Mouse (Mus musculus): ENCODE data around the gene Sfta2. TPM values are rescaled to one million over a fixed set of nuclear protein-coding genes. Genes with fewer than 3 reads are reported as not detected.

The Sfta2 gene
- total and polyA plus RNA-seq, 2 experiments from 2014 or later = not detected

DNA sequence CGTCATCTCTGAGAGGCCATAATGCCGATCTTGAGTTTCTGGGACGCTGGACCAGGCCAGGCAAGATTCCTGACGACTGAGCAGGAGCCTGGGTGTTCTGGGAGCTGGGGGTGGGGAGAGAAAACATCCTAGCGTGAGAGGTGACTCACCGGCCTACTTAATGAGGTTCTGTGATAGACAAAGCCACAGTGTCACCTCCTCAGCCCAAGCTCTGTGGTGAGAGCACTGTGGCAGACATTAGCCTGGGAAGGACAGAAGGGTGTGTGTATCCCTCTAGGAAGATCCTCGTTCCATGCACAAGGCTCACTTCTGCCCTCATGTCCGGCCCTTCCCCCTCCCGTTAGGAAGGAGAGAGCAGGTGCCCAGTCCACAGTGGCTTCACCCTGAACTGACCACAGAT, 44.0 kb upstream of the Sfta2 start:
- Histone ChIP-seq H3K4me3 (ENCODE audit: low read depth, low read length) (no peak overlapping the region), H3K4me1 (ENCODE audit: insufficient read depth, low read length) (no peaks in the 10 kb centered on the region), H3K4me2 (ENCODE audit: low read depth, low read length, poor library complexity, severe bottlenecking) (no peak overlapping the region), H3K9ac (replicated peaks; ENCODE audit: low read length, poor library complexity, severe bottlenecking) (no peak overlapping the region), H3K9me3 (ENCODE audit: low read length) (no peaks in the 10 kb centered on the region), H3K36me3 (ENCODE audit: insufficient read depth, low read length) (no peaks in the 10 kb centered on the region), H3K27ac (ENCODE audit: low read depth, low read length) (no peak overlapping the region), H3K27me3 (ENCODE audit: insufficient read depth, low read length) (no peaks in the 10 kb centered on the region)
- 84% methylated on average over 9 of the region's 9 CpGs for WGBS
- no peak for ATAC-seq (ENCODE audit: low FRiP score)
- no peak for DNase-seq (ENCODE audit: low spot score)
- no peak for TF ChIP-seq CTCF (IDR thresholded peaks at IDR 0.05)

DNA sequence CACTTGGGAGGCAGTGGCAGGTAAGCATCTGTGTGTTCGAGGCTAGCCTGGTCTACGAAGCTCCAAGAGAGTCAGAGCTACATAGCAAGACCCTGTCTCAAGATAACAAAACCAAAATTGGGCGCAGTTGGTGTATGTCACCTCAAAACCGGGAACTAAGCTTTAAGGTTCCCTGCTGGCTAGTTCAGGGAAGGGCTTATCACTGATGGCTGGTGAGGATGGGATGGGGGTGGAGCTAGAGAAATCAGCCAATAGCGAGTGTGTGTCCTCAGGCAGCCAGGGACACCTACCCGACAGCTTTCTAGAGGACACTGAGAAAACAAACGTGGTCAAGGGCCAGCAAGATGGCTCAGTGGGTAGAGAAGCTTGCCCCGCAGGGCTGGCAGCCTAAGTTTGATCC, 43.1 kb upstream of the Sfta2 start:
- TF ChIP-seq CTCF (IDR thresholded peaks at IDR 0.05) = no peak
- Histone ChIP-seq H3K36me3 (ENCODE audit: insufficient read depth, low read length) (no peaks in the 10 kb centered on the region), H3K4me3 (ENCODE audit: low read depth, low read length) (no peak overlapping the region), H3K4me2 (ENCODE audit: low read depth, low read length, poor library complexity, severe bottlenecking) (no peak overlapping the region), H3K4me1 (ENCODE audit: insufficient read depth, low read length) (no peaks in the 10 kb centered on the region), H3K9me3 (ENCODE audit: low read length) (no peaks in the 10 kb centered on the region), H3K27ac (ENCODE audit: low read depth, low read length) (no peak overlapping the region), H3K9ac (replicated peaks; ENCODE audit: low read length, poor library complexity, severe bottlenecking) (no peak overlapping the region), H3K27me3 (ENCODE audit: insufficient read depth, low read length) (no peaks in the 10 kb centered on the region)
- ATAC-seq (ENCODE audit: low FRiP score) (no peak), DNase-seq (ENCODE audit: low spot score) (no peak)
- WGBS = 66% methylated on average over 8 of the region's 8 CpGs

DNA sequence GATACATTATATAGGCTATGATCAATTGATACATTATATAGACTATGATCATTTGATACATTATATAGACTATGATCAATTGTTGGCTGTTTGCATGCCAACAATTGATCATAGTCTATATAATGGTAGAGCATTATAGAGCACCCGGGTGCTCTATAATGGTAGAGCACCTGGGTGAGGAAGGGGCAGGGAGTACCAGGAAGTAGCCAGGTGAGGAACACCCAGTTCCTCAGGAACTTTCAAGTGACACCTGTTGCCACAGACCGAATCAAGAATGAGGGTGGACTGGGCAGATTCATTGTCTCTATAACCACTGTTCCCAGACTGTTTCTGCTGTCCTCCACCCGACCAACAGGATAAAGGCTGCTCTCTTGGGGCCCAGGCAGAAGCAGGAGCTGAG, 34.2 kb upstream of the Sfta2 start, which contains the start of gene 2300002M23Rik:
TSS of gene 2300002M23Rik (plus strand) at position 301 of the 400 bp plus-strand sequence.
- Histone ChIP-seq H3K4me2 (ENCODE audit: low read depth, low read length, poor library complexity, severe bottlenecking) (no peak within 1 kb of the TSS), H3K36me3 (ENCODE audit: insufficient read depth, low read length) (no peaks in the 10 kb centered on the region), H3K27me3 (ENCODE audit: insufficient read depth, low read length) (peaks cover 7% of the 10 kb centered on the region; the same call in 1 of the 2 replicates), H3K4me1 (ENCODE audit: insufficient read depth, low read length) (peaks cover 3% of the 10 kb centered on the region; the same call in 1 of the 2 replicates), H3K9ac (replicated peaks; ENCODE audit: low read length, poor library complexity, severe bottlenecking) (no peak within 1 kb of the TSS), H3K27ac (ENCODE audit: low read depth, low read length) (no peak within 1 kb of the TSS), H3K4me3 (ENCODE audit: low read depth, low read length) (no peak within 1 kb of the TSS), H3K9me3 (ENCODE audit: low read length) (no peaks in the 10 kb centered on the region)
- no peak for TF ChIP-seq CTCF (IDR thresholded peaks at IDR 0.05)
- no peak for ATAC-seq (ENCODE audit: low FRiP score)
- DNase-seq (ENCODE audit: low spot score) = no peak
- 53% methylated on average over 3 of the region's 3 CpGs for WGBS

DNA sequence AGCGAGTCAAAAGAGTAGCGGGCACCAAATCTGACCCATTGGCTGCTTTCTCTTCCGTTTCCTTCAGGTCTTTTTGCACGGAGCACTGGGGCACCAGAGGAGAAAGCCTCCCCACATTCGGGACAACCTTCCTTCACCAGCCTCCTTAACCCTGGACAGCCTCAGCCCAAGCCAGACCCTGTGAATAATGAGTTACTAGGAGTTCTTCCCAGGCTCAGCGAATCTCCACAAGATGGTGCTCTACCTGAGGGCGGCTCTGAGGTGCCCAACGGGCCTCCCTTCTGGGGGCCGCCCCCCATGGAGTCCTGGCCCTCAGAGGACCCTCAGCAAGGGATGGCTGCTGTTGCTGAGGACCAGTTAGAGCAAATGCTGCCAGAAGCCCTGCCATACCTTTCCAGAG, 33.6 kb upstream of the Sfta2 start:
- no peak overlapping the region for H3K4me2 ChIP-seq (ENCODE audit: low read depth, low read length, poor library complexity, severe bottlenecking)
- peaks cover 3% of the 10 kb centered on the region; the same call in 1 of the 2 replicates for H3K4me1 ChIP-seq (ENCODE audit: insufficient read depth, low read length)
- peaks cover 7% of the 10 kb centered on the region; the same call in 1 of the 2 replicates for H3K27me3 ChIP-seq (ENCODE audit: insufficient read depth, low read length)
- TF ChIP-seq CTCF (IDR thresholded peaks at IDR 0.05) = peak; percentile 13; the same call in 1 of the 2 replicates
- ATAC-seq (ENCODE audit: low FRiP score) (no peak), DNase-seq (ENCODE audit: low spot score) (no peak)
- H3K9me3 ChIP-seq (ENCODE audit: low read length) = no peaks in the 10 kb centered on the region
- 27% methylated on average over 9 of the region's 9 CpGs for whole genome bisulfite sequencing
- H3K4me3 ChIP-seq (ENCODE audit: low read depth, low read length) = no peak overlapping the region
- no peak overlapping the region for H3K9ac ChIP-seq (replicated peaks; ENCODE audit: low read length, poor library complexity, severe bottlenecking)
- H3K27ac ChIP-seq (ENCODE audit: low read depth, low read length) = no peak overlapping the region
- H3K36me3 ChIP-seq (ENCODE audit: insufficient read depth, low read length) = no peaks in the 10 kb centered on the region

DNA sequence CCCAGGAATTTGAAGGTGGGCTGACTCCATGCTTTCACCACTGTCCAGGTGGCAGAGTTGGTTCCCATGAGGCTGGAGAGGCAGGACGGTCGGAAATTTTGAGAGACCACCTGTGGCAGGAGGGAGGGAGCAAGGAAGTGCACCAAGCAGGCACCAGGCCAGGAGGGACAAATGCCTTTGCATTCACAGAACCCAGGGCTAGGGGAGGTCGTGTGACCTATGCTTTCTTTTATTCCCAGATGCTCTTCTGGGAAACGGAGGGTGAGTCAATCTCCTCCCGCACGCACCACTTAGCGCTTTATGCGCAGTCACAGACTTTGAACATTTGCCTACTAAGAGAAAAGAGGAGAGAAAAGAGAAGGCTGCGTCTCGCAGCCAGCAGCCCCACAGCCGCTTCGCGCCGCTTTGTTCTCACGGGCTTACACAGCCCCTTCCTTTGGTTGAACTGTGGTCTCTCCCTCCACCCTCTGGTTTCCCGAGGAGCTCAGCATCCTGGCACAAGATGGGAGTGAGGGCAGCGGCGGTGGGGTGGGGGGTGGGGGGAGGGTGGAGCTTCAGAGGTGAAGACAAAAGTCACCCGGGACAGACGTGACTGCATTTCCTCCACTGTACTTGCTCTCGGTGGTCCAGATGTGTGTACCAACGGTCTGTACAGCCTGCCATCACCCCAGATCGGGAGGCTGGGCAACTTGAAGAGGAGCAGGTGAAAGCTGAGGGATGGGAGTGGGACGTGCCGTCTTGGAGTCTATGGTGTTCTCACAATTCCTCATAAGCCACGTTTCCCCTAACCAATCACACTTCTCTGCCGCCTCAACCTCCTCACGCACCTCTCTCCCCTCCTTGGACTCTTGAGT, 32.0 kb upstream of the Sfta2 start:
- WGBS = 3% methylated on average over 28 of the region's 28 CpGs
- Histone ChIP-seq H3K27ac (ENCODE audit: low read depth, low read length) (no peak overlapping the region), H3K9ac (replicated peaks; ENCODE audit: low read length, poor library complexity, severe bottlenecking) (peak overlapping the region; percentile 44), H3K9me3 (ENCODE audit: low read length) (no peaks in the 10 kb centered on the region), H3K4me1 (ENCODE audit: insufficient read depth, low read length) (peaks cover 3% of the 10 kb centered on the region; the same call in 1 of the 2 replicates), H3K36me3 (ENCODE audit: insufficient read depth, low read length) (no peaks in the 10 kb centered on the region), H3K4me3 (ENCODE audit: low read depth, low read length) (peak overlapping the region; percentile 30; the same call in 1 of the 2 replicates), H3K27me3 (ENCODE audit: insufficient read depth, low read length) (peaks cover 7% of the 10 kb centered on the region; the same call in 1 of the 2 replicates), H3K4me2 (ENCODE audit: low read depth, low read length, poor library complexity, severe bottlenecking) (peak overlapping the region; percentile 61)
- no peak for TF ChIP-seq CTCF (IDR thresholded peaks at IDR 0.05)
- peak; percentile 27 for DNase-seq (ENCODE audit: low spot score)
- ATAC-seq (ENCODE audit: low FRiP score) = 0 out of 2 replicates have a peak, but pooled peaks have one; percentile 27

DNA sequence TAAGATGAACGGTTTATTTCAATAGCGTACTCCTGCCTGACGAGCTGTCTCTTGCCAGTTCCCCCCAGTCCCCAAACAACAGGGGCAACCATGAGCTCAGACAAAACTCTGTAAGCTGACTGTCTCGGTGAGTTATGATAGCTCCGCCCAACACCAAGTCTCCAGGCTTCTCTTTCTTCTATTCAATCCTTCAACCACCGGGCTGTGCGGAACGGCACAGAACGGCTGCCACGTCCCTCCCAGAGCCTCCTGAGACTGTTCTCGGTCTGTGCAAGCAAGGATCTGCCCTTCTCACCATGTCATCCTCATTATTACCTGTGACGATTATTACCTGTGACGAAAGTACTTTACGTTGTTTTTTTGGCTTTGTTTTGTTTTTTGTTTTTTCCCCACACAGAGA, 30.5 kb upstream of the Sfta2 start:
- TF ChIP-seq CTCF (IDR thresholded peaks at IDR 0.05) = no peak
- DNase-seq (ENCODE audit: low spot score) (no peak), ATAC-seq (ENCODE audit: low FRiP score) (no peak)
- H3K27me3 ChIP-seq (ENCODE audit: insufficient read depth, low read length) = peaks cover 7% of the 10 kb centered on the region; the same call in 1 of the 2 replicates
- H3K9ac ChIP-seq (replicated peaks; ENCODE audit: low read length, poor library complexity, severe bottlenecking) = no peak overlapping the region
- H3K4me3 ChIP-seq (ENCODE audit: low read depth, low read length) = no peak overlapping the region
- H3K9me3 ChIP-seq (ENCODE audit: low read length) = no peaks in the 10 kb centered on the region
- H3K27ac ChIP-seq (ENCODE audit: low read depth, low read length) = no peak overlapping the region
- H3K4me2 ChIP-seq (ENCODE audit: low read depth, low read length, poor library complexity, severe bottlenecking) = no peak overlapping the region
- peaks cover 3% of the 10 kb centered on the region; the same call in 1 of the 2 replicates for H3K4me1 ChIP-seq (ENCODE audit: insufficient read depth, low read length)
- 71% methylated on average over 14 of the region's 14 CpGs for WGBS
- no peaks in the 10 kb centered on the region for H3K36me3 ChIP-seq (ENCODE audit: insufficient read depth, low read length)
